Mouse (Mus musculus) erythroblast, embryonic 14.5 days (primary cell): Measurements from ENCODE around the gene Spata1. TPM values are rescaled to one million over a fixed set of nuclear protein-coding genes. Genes with fewer than 3 reads are reported as not detected.

Source experiments
- H3K27me3 ChIP-seq: 2 replicates; pipeline ENCODE4 v1.6.1; 2012; ENCODE audit warnings: inconsistent platforms; ENCODE audit not compliant: control insufficient read depth
- H3K36me3 ChIP-seq: 2 replicates; pipeline ENCODE4 v1.6.1; 2012; ENCODE audit warnings: mild to moderate bottlenecking, inconsistent platforms; ENCODE audit not compliant: control insufficient read depth
- H3K4me1 ChIP-seq: 2 replicates; pipeline ENCODE4 v1.6.1; 2012; ENCODE audit warnings: inconsistent platforms; ENCODE audit not compliant: control insufficient read depth
- H3K4me3 ChIP-seq: replicated peaks from 2 replicates; pipeline ENCODE3; 2012; ENCODE audit warnings: moderate library complexity, mild to moderate bottlenecking, inconsistent platforms
- H3K9me3 ChIP-seq: 2 replicates; pipeline ENCODE4 v1.6.1; 2012; ENCODE audit warnings: low read length, inconsistent platforms, mixed read lengths; ENCODE audit not compliant: control insufficient read depth
- GATA1 ChIP-seq: IDR thresholded peaks from 2 replicates; pipeline ENCODE4 v1.6.1; 2012; ENCODE audit warnings: low read length, inconsistent platforms, mixed read lengths
- TAL1 ChIP-seq: IDR thresholded peaks from 3 replicates; pipeline ENCODE4 v1.6.1; 2012; ENCODE audit warnings: low read length, inconsistent platforms, mixed read lengths
- polyA plus RNA-seq: library from polyadenylated mRNA; stranded (reverse); fragments of >175 nt; gene quantifications from 2 replicates; pipeline ENCODE4 v1.2.3, GENCODE M21; 2012

Gene Spata1
- 0.03 TPM in 1 of 2 replicates, not detected in the other for polyA plus RNA-seq

DNA sequence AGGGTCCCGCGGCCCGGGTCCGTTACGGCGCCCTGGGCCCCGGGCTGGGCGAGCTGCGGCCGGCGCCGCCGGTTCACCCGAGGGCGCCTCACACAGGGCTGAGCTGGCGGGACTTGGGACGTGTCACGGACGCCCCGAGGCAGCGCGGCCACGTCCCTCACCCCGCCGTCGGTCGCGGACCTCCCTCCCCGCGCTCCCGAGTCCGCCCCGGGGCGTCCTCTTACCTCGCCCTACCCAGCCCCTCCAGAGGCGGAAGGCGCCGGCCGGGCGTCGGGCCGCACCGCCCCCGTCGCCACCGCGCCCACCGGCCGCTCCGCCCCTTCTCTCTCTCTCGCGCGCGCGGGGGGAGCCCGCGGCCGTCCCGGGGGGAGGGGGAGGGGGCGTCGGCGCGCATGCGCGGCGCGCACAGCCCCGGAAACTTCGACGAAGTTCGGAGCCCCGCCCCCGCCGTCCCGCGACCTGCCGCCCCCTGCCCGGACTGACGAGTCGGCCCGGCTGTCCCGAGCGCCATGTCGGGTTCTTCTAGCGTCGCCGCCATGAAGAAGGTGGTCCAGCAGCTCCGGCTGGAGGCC is at the start of gene Spata1, which contains the start of gene Gng5:
Spata1 (minus strand) TSS at position 323 of the 572 bp plus-strand sequence.
Gng5 (plus strand) TSS at position 377 of the 572 bp plus-strand sequence.
- Histone ChIP-seq H3K36me3 (peaks cover 32% of the 10 kb centered on the region), H3K4me3 (peak within 1 kb of the TSS; percentile 93), H3K27me3 (no peaks in the 10 kb centered on the region), H3K4me1 (peaks cover 37% of the 10 kb centered on the region), H3K9me3 (no peaks in the 10 kb centered on the region)
- no peak for TF ChIP-seq GATA1
- no peak for TF ChIP-seq TAL1

DNA sequence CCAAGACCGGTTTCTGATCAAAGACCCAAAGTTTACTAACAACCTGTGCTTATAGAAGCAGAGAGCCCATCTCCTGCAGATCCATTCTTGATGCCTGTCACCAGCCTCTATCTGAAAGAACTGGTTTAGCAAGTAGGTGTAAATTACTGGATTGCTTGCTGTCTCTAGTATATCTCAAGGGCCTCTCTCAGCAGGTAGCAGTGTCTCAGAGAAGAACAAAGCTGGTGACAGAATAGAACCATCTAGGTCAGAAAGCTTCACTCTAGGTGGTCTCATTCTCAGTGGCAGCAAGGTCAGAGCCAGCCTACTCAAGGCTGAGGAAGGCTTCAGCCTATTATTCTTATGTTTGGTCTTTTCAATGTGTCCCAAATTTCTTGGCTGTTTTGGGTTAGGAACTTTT is 44.1 kb upstream of the Spata1 start:
- H3K9me3 ChIP-seq: no peaks in the 10 kb centered on the region
- no peak for TF ChIP-seq GATA1
- no peak for TF ChIP-seq TAL1
- no peaks in the 10 kb centered on the region for H3K36me3 ChIP-seq
- no peak overlapping the region for H3K4me3 ChIP-seq
- no peaks in the 10 kb centered on the region for H3K27me3 ChIP-seq
- H3K4me1 ChIP-seq: no peaks in the 10 kb centered on the region

DNA sequence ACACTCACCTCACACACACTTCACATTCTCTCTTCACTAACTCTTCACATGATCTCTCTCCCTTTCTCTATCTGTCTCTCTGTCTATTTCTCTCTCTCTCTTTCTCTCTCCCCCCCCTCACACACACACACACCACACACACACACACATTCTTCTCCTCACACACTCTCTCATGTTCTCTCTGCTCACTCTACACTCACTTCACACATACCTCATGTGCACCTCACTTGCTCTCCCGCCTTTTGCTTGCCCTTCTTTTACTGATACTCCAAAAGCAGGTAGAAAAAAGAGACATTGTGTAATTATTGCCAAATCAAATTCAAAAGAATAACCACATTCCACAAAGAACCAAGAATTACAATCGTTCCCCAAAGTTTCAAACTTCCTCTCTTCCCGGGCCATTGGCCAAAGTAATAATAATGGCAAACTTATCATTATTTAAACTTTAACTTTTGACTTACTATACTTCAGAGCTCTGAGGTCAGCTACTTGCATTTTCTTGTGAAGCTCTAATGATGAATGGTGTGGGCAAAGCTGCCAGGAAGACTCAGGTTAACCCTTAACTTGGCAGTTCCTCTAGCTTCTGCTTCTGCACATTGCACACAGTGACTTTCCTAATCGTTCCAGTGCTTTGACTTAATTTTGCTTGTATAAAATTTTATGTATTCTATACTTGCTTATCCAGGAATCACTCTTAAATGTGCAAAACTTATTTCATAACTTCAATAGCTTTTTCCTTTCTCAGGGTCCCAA is 41.1 kb upstream of the Spata1 start:
- no peaks in the 10 kb centered on the region for H3K9me3 ChIP-seq
- no peaks in the 10 kb centered on the region for H3K27me3 ChIP-seq
- TF ChIP-seq TAL1 (no peak), GATA1 (no peak)
- H3K36me3 ChIP-seq: no peaks in the 10 kb centered on the region
- H3K4me3 ChIP-seq: no peak overlapping the region
- no peaks in the 10 kb centered on the region for H3K4me1 ChIP-seq

DNA sequence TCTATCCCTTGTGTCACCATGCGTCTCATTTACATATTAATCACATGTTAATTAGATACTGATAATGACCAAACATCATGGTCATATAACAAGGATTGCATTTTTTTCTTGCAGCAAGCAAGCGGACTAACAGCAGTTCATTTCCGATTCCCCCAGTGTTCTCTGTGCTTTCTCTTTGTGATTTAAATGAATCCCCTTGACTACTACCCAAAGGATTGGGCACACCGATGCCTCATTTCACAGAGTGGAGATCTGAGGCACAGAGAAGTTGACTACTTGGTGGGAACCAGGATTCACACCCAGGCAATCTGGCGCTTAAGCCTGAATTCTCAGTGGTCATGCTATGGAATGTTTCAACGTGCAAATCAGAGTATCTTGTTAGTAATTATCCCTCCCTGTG is 35.4 kb upstream of the Spata1 start:
- Histone ChIP-seq H3K4me3 (no peak overlapping the region), H3K4me1 (no peaks in the 10 kb centered on the region), H3K9me3 (no peaks in the 10 kb centered on the region), H3K36me3 (no peaks in the 10 kb centered on the region), H3K27me3 (no peaks in the 10 kb centered on the region; the same call in 1 of the 2 replicates)
- TF ChIP-seq GATA1: no peak
- TF ChIP-seq TAL1: no peak

DNA sequence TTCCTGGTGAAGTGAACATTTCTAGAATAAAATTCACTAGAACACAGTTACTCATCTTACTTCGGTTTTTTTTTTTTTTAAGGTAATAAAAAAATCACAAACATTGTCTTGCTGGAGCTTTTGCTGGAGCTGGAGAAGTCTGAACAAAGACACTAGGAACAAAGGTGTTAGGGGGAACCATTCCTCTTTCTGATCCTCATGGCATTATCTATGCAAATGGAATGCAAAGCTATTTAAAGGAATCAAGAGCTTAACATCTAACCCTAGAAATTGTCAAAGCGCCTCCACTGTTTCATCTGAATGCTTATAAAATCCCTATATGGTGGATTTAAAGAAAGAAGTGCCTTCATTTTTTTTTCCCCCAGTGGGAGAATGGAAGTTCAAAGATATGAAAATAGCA is 28.8 kb upstream of the Spata1 start:
- Histone ChIP-seq H3K4me3 (no peak overlapping the region), H3K36me3 (no peaks in the 10 kb centered on the region), H3K9me3 (no peaks in the 10 kb centered on the region), H3K4me1 (no peaks in the 10 kb centered on the region), H3K27me3 (peaks cover 6% of the 10 kb centered on the region)
- TF ChIP-seq GATA1: no peak
- TF ChIP-seq TAL1: no peak

DNA sequence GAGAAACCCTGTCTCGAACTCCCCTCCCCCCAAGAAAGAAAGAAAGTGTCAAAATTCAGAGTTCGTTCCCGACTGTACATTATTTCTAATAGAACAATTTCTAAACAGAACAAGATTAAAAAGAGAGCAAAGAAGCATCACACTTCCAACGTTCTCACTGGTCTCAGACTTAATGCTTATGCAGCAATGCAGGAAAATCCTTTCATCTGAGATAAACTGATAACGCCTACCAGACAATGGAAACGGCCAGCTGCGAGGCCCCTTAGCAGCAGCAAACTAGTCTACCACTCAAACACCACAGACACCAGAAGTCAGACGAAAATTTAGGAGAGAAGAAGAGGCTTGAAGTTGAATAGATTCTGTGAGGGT is 22.1 kb upstream of the Spata1 start:
- TF ChIP-seq GATA1: no peak
- no peak for TF ChIP-seq TAL1
- peaks cover 2% of the 10 kb centered on the region for H3K27me3 ChIP-seq
- peak overlapping the region; percentile 97 for H3K4me3 ChIP-seq
- no peaks in the 10 kb centered on the region for H3K9me3 ChIP-seq
- H3K36me3 ChIP-seq: peaks cover 25% of the 10 kb centered on the region
- peaks cover 25% of the 10 kb centered on the region for H3K4me1 ChIP-seq

DNA sequence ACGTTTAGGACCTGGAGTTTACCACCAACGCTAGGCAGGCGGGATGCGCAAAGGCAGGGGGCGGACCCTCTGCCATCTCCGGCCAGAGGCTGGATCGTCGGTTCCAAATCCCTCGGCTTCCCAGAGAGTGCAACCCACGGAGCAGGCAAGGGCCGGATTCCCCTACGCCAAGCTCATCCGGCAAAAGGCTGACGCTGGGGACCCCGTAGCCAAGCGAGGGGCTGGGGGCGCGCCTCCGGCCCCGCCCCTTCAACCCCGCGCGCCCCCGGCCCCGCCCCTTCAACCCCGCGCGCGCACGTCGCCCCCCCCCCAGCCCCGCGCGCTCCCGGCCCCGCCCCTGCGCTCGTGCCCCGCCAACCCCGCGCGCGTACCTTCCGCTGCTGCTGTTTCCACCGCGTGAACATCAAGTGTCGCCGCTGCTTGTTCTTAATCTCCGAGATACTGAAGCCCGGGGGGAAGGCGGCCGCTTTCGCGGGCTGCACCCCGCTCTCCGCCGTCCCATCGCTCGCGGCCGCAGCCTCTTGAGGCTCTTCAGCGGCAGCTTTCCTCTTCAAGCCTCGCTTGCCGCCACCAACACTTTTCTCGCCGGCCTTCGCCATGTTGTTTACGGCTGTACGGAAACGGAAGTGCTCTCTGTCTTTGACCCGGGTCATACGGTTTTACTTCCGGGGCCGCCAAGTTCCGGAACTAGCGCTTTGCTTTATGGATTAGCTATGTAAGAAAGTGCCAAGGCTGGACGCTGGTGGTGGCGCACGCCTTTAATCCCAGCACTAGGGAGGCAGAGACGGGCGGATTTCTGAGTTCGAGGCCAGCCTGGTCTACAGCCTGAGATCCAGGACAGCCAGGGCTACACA is 21.5 kb upstream of the Spata1 start, which contains the start of gene Rpf1:
Rpf1 (minus strand) TSS at position 632 of the 854 bp plus-strand sequence.
- Histone ChIP-seq H3K27me3 (peaks cover 2% of the 10 kb centered on the region), H3K9me3 (no peaks in the 10 kb centered on the region), H3K36me3 (peaks cover 29% of the 10 kb centered on the region), H3K4me1 (peaks cover 25% of the 10 kb centered on the region), H3K4me3 (peak within 1 kb of the TSS; percentile 97)
- TF ChIP-seq GATA1: no peak
- TF ChIP-seq TAL1: no peak

DNA sequence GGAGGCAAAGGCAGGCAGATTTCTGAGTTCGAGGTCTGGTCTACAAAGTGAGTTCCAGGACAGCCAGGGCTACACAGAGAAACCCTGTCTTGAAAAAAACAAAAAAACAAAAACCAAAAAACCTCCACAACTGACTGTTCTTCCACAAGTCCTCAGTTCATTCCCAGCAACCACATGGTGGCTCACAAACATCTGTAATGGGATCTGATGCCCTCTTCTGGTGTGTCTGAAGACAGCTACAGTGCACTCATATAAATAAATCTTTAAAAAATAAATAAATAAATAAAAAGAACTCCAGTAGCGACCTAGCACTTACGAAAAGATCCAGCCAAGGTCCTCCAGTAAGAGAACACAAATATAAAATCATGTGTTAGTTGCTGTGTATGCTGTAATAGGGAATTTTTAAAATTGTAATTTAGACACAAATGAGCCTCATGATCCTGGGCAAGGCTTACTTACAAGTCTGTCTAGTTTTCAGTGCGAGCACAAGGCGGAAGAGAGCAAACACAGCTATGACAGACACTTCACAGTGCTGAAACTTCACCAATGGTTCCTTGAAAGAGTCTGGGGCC is 20.8 kb upstream of the Spata1 start:
- no peaks in the 10 kb centered on the region for H3K9me3 ChIP-seq
- H3K4me3 ChIP-seq: peak overlapping the region; percentile 97
- TF ChIP-seq GATA1: no peak
- no peak for TF ChIP-seq TAL1
- no peaks in the 10 kb centered on the region; the same call in 1 of the 2 replicates for H3K27me3 ChIP-seq
- peaks cover 25% of the 10 kb centered on the region for H3K4me1 ChIP-seq
- peaks cover 35% of the 10 kb centered on the region for H3K36me3 ChIP-seq
